Mouse (Mus musculus): ENCODE data around the gene Akna.

GRCm38 (mm10) chr4:63401620-63402019 lies 1.5 kb downstream of the Akna start:
- TF ChIP-seq POLR2A (IDR thresholded peaks at IDR 0.05; ENCODE audit: extremely low read depth, insufficient read depth, low read length), result no peak
- TF ChIP-seq CTCF (IDR thresholded peaks at IDR 0.05; ENCODE audit: low read depth, low read length), result no peak
